Mouse (Mus musculus) gastrocnemius, adult 8-10 months (tissue): ENCODE data around the gene Atg4d. TPM values are rescaled to one million over a fixed set of nuclear protein-coding genes. Genes with fewer than 3 reads are reported as not detected.
"Not testable (repeated sequence)": the region's sequence is repeated elsewhere in the genome, so short reads cannot be mapped to it uniquely, and the experiment has no call there.

Experiments used
- DNase-seq, 2 experiments: peaks; one replicate each; pipeline ENCODE4 v3.0.0; 2022; ENCODE audit warnings: low spot score in 2 of 2
- total RNA-seq, 4 experiments: library from RNA; stranded (reverse); gene quantifications; 2 replicates each; pipeline ENCODE4 v1.2.4; 2022

The Atg4d gene
- total RNA-seq, 4 experiments from 2014 or later, result 74.3 to 87.3 (median 80.7) TPM

GRCm38 (mm10) chr9:21273520-21274228 is 8.6 kb downstream of the Atg4d start:
- no peak for DNase-seq

DNA sequence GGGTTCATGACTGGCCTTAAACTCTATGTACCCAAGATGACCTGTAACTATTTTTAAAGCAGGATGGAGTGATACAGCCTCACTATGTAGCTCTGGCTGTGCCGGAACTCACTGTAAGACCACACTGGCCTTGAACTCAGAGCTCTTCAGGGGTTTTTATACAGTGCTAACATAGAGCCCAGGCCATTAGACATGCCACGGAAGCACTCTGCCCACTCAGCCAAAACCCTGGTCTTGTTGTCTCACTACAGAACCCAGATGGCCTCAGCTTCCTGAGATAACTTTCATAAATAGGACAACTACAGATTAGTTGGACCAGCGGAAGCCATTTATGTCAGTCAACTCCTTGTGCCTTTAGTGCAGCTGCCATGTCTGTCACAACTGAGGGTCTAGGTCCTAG is 9.2 kb downstream of the Atg4d start:
- DNase-seq, result no peak

DNA sequence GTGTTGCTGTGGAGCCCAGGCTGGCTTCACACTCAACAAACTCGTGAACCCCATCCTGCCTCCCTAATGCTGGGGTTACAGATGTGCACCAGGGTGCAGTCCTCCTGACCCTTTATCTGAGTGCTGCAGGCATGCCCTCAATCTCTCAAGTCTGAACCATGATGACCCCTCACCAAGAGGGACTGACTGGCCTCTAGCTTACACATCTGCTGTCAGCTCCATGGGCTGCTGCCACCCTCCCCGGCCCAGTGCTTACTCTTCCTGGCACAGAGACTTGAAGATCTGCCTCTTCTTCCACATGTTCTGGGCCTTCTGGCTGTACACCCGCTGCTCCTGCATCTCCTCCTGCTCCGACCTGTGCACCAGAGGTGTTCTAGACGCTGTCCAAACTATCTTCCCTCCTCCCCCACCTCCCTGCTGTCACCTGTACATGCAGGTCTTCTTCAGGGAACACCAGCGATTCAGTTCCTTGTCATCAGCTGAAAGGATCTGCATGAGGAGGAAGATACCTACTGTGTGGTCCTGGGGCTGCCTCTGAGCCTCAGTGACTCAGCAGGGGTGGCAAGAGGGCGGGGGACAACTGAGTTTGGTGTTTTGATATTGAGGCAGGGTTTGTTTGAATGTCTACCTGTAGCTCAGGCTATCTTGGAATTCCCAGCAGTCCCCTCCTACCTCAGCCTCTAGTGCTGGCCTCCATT is 10.1 kb downstream of the Atg4d start:
- no peak for DNase-seq

GRCm38 (mm10) chr9:21275727-21276126 is 10.6 kb downstream of the Atg4d start:
- DNase-seq, result no peak

- no peak for DNase-seq
These were observed 11.2 kb downstream of the Atg4d start for GRCm38 (mm10) chr9:21276307-21276706.

- DNase-seq, result no peak
These were observed 12.7 kb downstream of the Atg4d start for GRCm38 (mm10) chr9:21277776-21278175.

DNA sequence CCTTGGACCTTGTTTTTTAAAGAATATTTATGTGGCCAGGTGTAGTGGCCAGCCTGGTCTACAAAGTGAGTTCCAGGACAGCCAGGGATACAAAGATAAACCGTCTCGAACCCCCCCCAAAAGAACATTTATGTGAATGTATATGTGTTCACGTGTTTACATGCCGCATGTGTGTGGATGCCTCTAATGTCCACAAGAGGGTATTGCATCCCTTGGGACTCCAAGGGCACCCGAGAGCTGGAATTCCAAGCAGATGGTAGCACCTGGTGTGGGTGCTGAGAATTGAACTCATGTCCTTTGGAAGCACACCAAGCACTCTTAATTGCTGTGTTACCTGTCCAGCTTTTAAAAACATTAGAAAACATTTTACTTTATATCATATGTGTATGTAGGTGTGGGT is 18.5 kb downstream of the Atg4d start:
- no peak for DNase-seq

GRCm38 (mm10) chr9:21283994-21284393 is 18.9 kb downstream of the Atg4d start:
- DNase-seq, result no peak

- no peak for DNase-seq
These were observed 21.7 kb downstream of the Atg4d start for GRCm38 (mm10) chr9:21286753-21287152.

- DNase-seq, result peak; percentile 97 to 98
These were observed 22.7 kb downstream of the Atg4d start, which contains the start of gene Kri1 for GRCm38 (mm10) chr9:21287571-21288402. Gene Kri1, minus strand, starts transcription at chr9:21287969.

DNA sequence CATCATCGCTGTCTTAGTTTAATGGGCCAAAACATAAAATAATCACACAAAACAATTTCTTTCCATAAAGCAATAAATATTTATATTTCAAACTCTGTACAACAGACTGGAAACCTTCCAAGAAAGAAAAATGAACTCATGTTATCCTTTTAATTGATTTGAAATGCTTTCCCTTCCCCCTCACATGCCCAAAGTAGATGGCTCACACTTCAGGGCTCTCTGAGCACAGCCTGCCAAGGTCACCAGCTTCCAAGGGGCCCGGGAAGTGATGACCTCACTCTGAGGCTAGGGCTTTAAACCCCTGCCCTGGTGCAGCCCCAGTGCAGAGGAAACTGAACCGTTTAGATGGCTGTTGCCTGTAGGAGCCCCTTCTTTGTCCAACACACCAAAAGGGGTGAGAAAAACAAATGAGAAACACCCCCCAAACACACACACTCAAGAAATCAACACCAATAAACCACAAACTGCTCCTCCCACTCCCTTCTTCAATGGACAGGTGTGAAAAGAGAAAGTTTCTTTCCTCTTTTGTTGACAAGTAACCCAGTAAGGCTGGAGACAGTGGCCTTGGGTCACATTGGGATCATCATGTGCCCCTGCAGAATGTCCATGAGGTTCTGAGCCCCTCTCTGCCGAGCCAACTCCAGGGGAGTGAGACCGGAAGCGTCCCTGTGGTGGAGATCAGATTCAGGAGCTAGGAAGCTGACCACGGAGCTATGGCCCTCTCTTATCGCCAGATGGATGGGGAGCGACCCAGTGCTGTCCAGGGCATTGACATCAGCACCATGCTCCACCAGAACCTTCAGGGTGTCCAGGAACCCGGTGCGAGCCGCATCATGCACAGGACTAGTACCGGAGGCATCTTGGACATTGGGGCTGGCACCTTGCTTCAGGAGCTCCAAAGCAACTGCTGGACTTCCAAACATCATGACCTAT is 23.6 kb downstream of the Atg4d start:
- no peak for DNase-seq

- DNase-seq, result no peak
These were observed 24.2 kb downstream of the Atg4d start for GRCm38 (mm10) chr9:21289337-21289671.

GRCm38 (mm10) chr9:21290589-21290988 is 25.5 kb downstream of the Atg4d start:
- DNase-seq, result no peak

DNA sequence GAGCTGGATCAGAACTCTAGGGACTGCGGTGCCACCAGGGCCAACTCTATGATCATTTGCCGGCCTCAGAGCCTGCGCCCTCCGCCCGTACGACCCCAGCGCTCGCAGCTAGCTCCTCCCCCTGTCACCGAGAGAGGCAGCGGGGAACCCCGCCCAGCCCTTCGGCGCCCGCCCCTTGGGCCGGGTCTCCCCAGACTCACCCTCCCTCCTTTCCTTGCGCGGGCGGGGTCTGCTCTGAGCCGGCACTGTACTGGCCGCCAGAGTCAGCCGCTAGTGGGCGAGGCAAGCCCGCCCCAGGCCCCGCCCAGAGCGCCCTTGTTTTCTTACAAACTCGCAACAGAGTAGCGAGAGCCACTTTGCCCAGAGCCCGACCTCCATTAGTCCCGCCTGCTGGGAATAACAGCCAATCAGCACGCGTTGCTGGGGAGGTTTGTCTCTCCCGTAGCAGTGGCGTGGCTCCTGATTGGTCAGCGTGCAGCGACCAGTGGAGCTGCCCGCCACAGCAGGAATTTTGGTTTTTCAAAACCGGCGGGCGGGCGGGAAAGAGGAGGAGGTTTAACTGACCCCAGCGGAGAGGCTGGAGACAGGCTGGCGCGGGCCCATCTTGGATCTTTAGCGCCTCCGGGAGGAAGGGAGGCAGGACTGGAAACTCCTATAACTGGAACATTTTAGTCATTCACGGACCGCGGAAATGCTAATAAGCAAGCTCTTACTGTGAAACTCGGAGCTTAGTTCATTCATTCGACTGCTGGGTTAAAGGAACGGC is 26.1 kb downstream of the Atg4d start, which contains the start of gene Cdkn2d:
TSS of gene Cdkn2d (minus strand) at position 386 of the 766 bp plus-strand sequence.
- DNase-seq, result peak; percentile 100

DNA sequence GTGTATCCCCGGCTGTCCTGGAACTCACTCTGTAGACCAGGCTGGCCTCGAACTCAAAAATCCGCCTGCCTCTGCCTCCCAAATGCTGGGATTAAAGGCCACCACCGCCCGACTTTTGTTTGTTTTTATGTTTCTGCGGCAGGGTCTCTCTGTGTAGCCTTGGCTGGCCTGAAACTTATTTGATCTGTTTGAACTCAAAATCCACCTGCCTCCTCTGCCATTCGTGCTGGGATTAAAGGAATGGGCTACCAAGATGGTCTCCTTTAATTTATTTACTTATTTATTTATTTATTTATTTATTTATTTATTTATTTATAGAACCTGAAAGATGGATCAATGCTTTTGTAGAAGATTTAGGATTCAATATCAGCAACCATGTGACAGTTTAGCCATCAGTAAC is 26.8 kb downstream of the Atg4d start:
- DNase-seq, result not testable (repeated sequence)

DNA sequence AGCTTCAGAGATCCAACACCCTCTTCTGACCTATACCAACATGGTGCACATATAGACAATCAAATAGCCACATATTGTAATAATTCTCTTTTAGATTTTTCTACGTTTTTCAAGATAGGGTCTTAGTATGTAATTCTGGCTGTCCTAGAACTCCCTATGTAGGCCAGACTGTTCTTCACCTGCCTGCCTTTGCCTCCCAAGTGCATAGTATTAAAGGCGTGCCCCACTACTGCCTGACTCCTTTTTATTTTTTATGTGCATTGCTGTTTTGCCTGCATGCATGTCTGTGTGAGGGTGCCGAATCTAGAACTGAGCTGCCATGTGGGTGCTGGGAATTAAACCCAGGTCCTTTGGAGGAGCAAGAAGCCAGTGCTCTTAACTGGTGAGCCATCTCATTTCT is 27.2 kb downstream of the Atg4d start:
- DNase-seq, result no peak

GRCm38 (mm10) chr9:21299014-21299413 is 33.9 kb downstream of the Atg4d start:
- DNase-seq, result no peak

- no peak for DNase-seq
These were observed 40.0 kb downstream of the Atg4d start for GRCm38 (mm10) chr9:21305065-21305464.

GRCm38 (mm10) chr9:21309150-21309741 is 44.2 kb downstream of the Atg4d start:
- DNase-seq, result no peak

- DNase-seq, result no peak
These were observed 46.6 kb downstream of the Atg4d start for GRCm38 (mm10) chr9:21311695-21312094.
